Mouse (Mus musculus) liver, embryonic 15.5 days (tissue): Measurements from ENCODE around the gene Olfr1280. TPM values are rescaled to one million over a fixed set of nuclear protein-coding genes. Genes with fewer than 3 reads are reported as not detected.
"Not testable (repeated sequence)": the region's sequence is repeated elsewhere in the genome, so short reads cannot be mapped to it uniquely, and the experiment has no call there.

Experiments
- ATAC-seq: fragments of 200-750 bp; cut with Nextera tagmentation; 2 replicates; pipeline ENCODE4 v1.8.0; 2017; ENCODE audit warnings: moderate number of reproducible peaks, mild to moderate bottlenecking, moderate library complexity; ENCODE audit not compliant: insufficient read depth
- H3K27ac ChIP-seq: fragments of 300-500 bp; sonication (generic); replicated peaks from 2 replicates; pipeline ENCODE4 v1.5.1; 2015; ENCODE audit warnings: mild to moderate bottlenecking, inconsistent platforms
- H3K27me3 ChIP-seq: fragments of 300-500 bp; sonication (generic); 2 replicates; pipeline ENCODE4 v1.6.1; 2015; ENCODE audit warnings: mild to moderate bottlenecking, inconsistent platforms
- H3K36me3 ChIP-seq: fragments of 300-500 bp; sonication (generic); replicated peaks from 2 replicates; pipeline ENCODE4 v1.6.1; 2015; ENCODE audit warnings: moderate library complexity, mild to moderate bottlenecking, inconsistent platforms
- H3K4me1 ChIP-seq: fragments of 300-500 bp; sonication (generic); replicated peaks from 2 replicates; pipeline ENCODE4 v1.6.1; 2015; ENCODE audit warnings: inconsistent platforms
- H3K4me2 ChIP-seq: fragments of 300-500 bp; sonication (generic); 2 replicates; pipeline ENCODE4 v1.6.1; 2015; ENCODE audit warnings: moderate library complexity, mild to moderate bottlenecking, inconsistent platforms
- H3K4me3 ChIP-seq: fragments of 300-500 bp; sonication (generic); replicated peaks from 2 replicates; pipeline ENCODE4 v1.5.1; 2015; ENCODE audit warnings: mild to moderate bottlenecking, inconsistent platforms
- H3K9ac ChIP-seq: fragments of 300-500 bp; sonication (generic); 2 replicates; pipeline ENCODE4 v1.6.1; 2015; ENCODE audit warnings: moderate library complexity, mild to moderate bottlenecking, inconsistent platforms
- H3K9me3 ChIP-seq: fragments of 300-500 bp; sonication (generic); replicated peaks from 2 replicates; pipeline ENCODE4 v1.6.1; 2016; ENCODE audit warnings: inconsistent platforms
- WGBS: fragments of 180-500 bp; shearing (Covaris S2); methylation state at CpG from one replicate; pipeline ENCODE4 v1.1.7; 2015; ENCODE audit warnings: mixed read lengths; ENCODE audit not compliant: insufficient replicate concordance; 5-methylcytosine and 5-hydroxymethylcytosine counted together
- polyA plus RNA-seq: library from polyadenylated mRNA; unstranded; fragments of >200 nt; fragmentation: Nextera tagmentation; extraction: Ambion mirVana; gene quantifications from 2 replicates; pipeline ENCODE4 v1.2.1, GENCODE M21; 2015

Gene Olfr1280
- polyA plus RNA-seq = not detected in 2 replicates

GRCm38 (mm10) chr2:111313717-111314116 is at the start of gene Olfr1280:
Gene Olfr1280 (plus strand): TSS chr2:111314017.
- Histone ChIP-seq H3K9me3 (no peaks in the 10 kb centered on the region), H3K9ac (no peak within 1 kb of the TSS), H3K27ac (no peak within 1 kb of the TSS), H3K4me2 (no peak within 1 kb of the TSS), H3K4me1 (no peaks in the 10 kb centered on the region), H3K4me3 (no peak within 1 kb of the TSS), H3K27me3 (no peaks in the 10 kb centered on the region), H3K36me3 (no peaks in the 10 kb centered on the region)
- no peak for ATAC-seq

GRCm38 (mm10) chr2:111274006-111274405 is 39.8 kb upstream of the Olfr1280 start, which contains the start of gene Olfr1277:
Gene Olfr1277 (minus strand): TSS chr2:111274106.
- Histone ChIP-seq H3K4me1 (no peaks in the 10 kb centered on the region), H3K36me3 (no peaks in the 10 kb centered on the region), H3K27ac (no peak within 1 kb of the TSS), H3K9ac (no peak within 1 kb of the TSS), H3K9me3 (no peaks in the 10 kb centered on the region), H3K4me2 (no peak within 1 kb of the TSS), H3K27me3 (no peaks in the 10 kb centered on the region), H3K4me3 (no peak within 1 kb of the TSS)
- 55% methylated on average over 2 of the region's 2 CpGs for WGBS
- ATAC-seq = no peak

GRCm38 (mm10) chr2:111289836-111290235 is 24.0 kb upstream of the Olfr1280 start, which contains the start of gene Olfr1278:
Gene Olfr1278 (plus strand): TSS chr2:111290136.
- Histone ChIP-seq H3K4me1 (no peaks in the 10 kb centered on the region), H3K27ac (no peak within 1 kb of the TSS), H3K36me3 (no peaks in the 10 kb centered on the region), H3K9ac (no peak within 1 kb of the TSS), H3K4me3 (no peak within 1 kb of the TSS), H3K9me3 (no peaks in the 10 kb centered on the region), H3K4me2 (no peak within 1 kb of the TSS), H3K27me3 (no peaks in the 10 kb centered on the region)
- ATAC-seq = no peak

GRCm38 (mm10) chr2:111298541-111298940 is 15.3 kb upstream of the Olfr1280 start:
- H3K27ac ChIP-seq = no peak overlapping the region
- no peaks in the 10 kb centered on the region for H3K36me3 ChIP-seq
- no peak overlapping the region for H3K4me3 ChIP-seq
- H3K9ac ChIP-seq = no peak overlapping the region
- no peak overlapping the region for H3K4me2 ChIP-seq
- H3K27me3 ChIP-seq = no peaks in the 10 kb centered on the region
- H3K9me3 ChIP-seq = no peaks in the 10 kb centered on the region
- no peaks in the 10 kb centered on the region for H3K4me1 ChIP-seq
- no peak for ATAC-seq

GRCm38 (mm10) chr2:111300374-111300773 is 13.4 kb upstream of the Olfr1280 start, which contains the start of gene Olfr1279:
Gene Olfr1279 (plus strand): TSS chr2:111300635.
- no peaks in the 10 kb centered on the region for H3K36me3 ChIP-seq
- no peaks in the 10 kb centered on the region for H3K9me3 ChIP-seq
- no peaks in the 10 kb centered on the region for H3K4me1 ChIP-seq
- no peak within 1 kb of the TSS for H3K4me2 ChIP-seq
- H3K27ac ChIP-seq = no peak within 1 kb of the TSS
- no peak within 1 kb of the TSS for H3K4me3 ChIP-seq
- ATAC-seq = no peak
- no peak within 1 kb of the TSS for H3K9ac ChIP-seq
- no peaks in the 10 kb centered on the region for H3K27me3 ChIP-seq

- no peak within 1 kb of the TSS for H3K4me2 ChIP-seq
- H3K9me3 ChIP-seq = no peaks in the 10 kb centered on the region
- no peaks in the 10 kb centered on the region for H3K4me1 ChIP-seq
- no peak within 1 kb of the TSS for H3K9ac ChIP-seq
- no peak within 1 kb of the TSS for H3K4me3 ChIP-seq
- H3K27me3 ChIP-seq = no peaks in the 10 kb centered on the region
- no peak for ATAC-seq
- H3K27ac ChIP-seq = no peak within 1 kb of the TSS
- H3K36me3 ChIP-seq = no peaks in the 10 kb centered on the region
- WGBS = 46% methylated on average over 2 of the region's 2 CpGs
These were observed 12.4 kb downstream of the Olfr1280 start, which contains the start of gene Olfr1281 for GRCm38 (mm10) chr2:111326220-111326619. Gene Olfr1281 (plus strand): TSS chr2:111326520.

- 62% methylated on average over 5 of the region's 5 CpGs for WGBS
- not testable (repeated sequence) for ATAC-seq
These were observed 19.9 kb downstream of the Olfr1280 start for GRCm38 (mm10) chr2:111333721-111334120.

GRCm38 (mm10) chr2:111335976-111336375 is 22.2 kb downstream of the Olfr1280 start, which contains the start of gene Olfr1282:
Gene Olfr1282 (minus strand): TSS chr2:111336076.
- H3K36me3 ChIP-seq = no peaks in the 10 kb centered on the region
- ATAC-seq = no peak
- no peak within 1 kb of the TSS for H3K9ac ChIP-seq
- 58% methylated on average over 2 of the region's 2 CpGs for WGBS
- H3K4me2 ChIP-seq = no peak within 1 kb of the TSS
- H3K27ac ChIP-seq = no peak within 1 kb of the TSS
- H3K27me3 ChIP-seq = no peaks in the 10 kb centered on the region
- H3K4me1 ChIP-seq = no peaks in the 10 kb centered on the region
- H3K4me3 ChIP-seq = no peak within 1 kb of the TSS
- no peaks in the 10 kb centered on the region for H3K9me3 ChIP-seq

More at GRCm38 (mm10) chr2:111333721-111334120, 19.9 kb downstream of the Olfr1280 start:
- not testable (repeated sequence) for H3K36me3 ChIP-seq, H3K4me3 ChIP-seq, H3K9ac ChIP-seq, H3K27me3 ChIP-seq, H3K9me3 ChIP-seq, H3K27ac ChIP-seq, H3K4me1 ChIP-seq, H3K4me2 ChIP-seq

- Histone ChIP-seq H3K9me3 (no peaks in the 10 kb centered on the region), H3K4me3 (no peak within 1 kb of the TSS), H3K4me2 (no peak within 1 kb of the TSS), H3K9ac (no peak within 1 kb of the TSS), H3K36me3 (no peaks in the 10 kb centered on the region), H3K27ac (no peak within 1 kb of the TSS), H3K4me1 (no peaks in the 10 kb centered on the region), H3K27me3 (no peaks in the 10 kb centered on the region)
- ATAC-seq = no peak
- 47% methylated on average over 2 of the region's 2 CpGs for WGBS
These were observed 52.7 kb downstream of the Olfr1280 start, which contains the start of gene Olfr1283 for GRCm38 (mm10) chr2:111366490-111366889. Gene Olfr1283 (plus strand): TSS chr2:111366790.

- WGBS = 51% methylated on average over 1 of the region's 1 CpGs
- Histone ChIP-seq H3K4me1 (no peaks in the 10 kb centered on the region), H3K27ac (no peak within 1 kb of the TSS), H3K9me3 (no peaks in the 10 kb centered on the region), H3K4me3 (no peak within 1 kb of the TSS), H3K36me3 (no peaks in the 10 kb centered on the region), H3K9ac (no peak within 1 kb of the TSS), H3K27me3 (no peaks in the 10 kb centered on the region), H3K4me2 (no peak within 1 kb of the TSS)
- no peak for ATAC-seq
These were observed 61.4 kb downstream of the Olfr1280 start, which contains the start of gene Olfr1284 for GRCm38 (mm10) chr2:111375222-111375621. Gene Olfr1284 (plus strand): TSS chr2:111375522.
